Mouse (Mus musculus) left cerebral cortex, adult 9 months (tissue): Measurements from ENCODE around the gene 1700049E17Rik2.
"Not testable (repeated sequence)": the region's sequence is repeated elsewhere in the genome, so short reads cannot be mapped to it uniquely, and the experiment has no call there.

Experiments
- DNase-seq, 2 experiments: peaks; one replicate each; pipeline ENCODE4 v3.0.0; 2022; ENCODE audit warnings: low spot score in 2 of 2

The 1700049E17Rik2 gene

GRCm38 (mm10) chr14:41572911-41573310, at the start of gene 1700049E17Rik2:
Gene 1700049E17Rik2, plus strand, starts transcription at chr14:41573211.
- DNase-seq: not testable (repeated sequence)

- DNase-seq: not testable (repeated sequence)
These were observed 48.3 kb upstream of the 1700049E17Rik2 start for GRCm38 (mm10) chr14:41524695-41525094.

GRCm38 (mm10) chr14:41555483-41555882, 17.5 kb upstream of the 1700049E17Rik2 start, which contains the start of gene Gm7970:
Gene Gm7970, minus strand, starts transcription at chr14:41555583.
- not testable (repeated sequence) for DNase-seq

GRCm38 (mm10) chr14:41586346-41586745, 13.3 kb downstream of the 1700049E17Rik2 start:
- not testable (repeated sequence) for DNase-seq

GRCm38 (mm10) chr14:41600935-41601334, 27.9 kb downstream of the 1700049E17Rik2 start:
- not testable (repeated sequence) for DNase-seq

- not testable (repeated sequence) for DNase-seq
These were observed 37.7 kb downstream of the 1700049E17Rik2 start for GRCm38 (mm10) chr14:41610690-41611089.

- DNase-seq: peak in 1 of 2 experiments; percentile 2
These were observed 49.5 kb downstream of the 1700049E17Rik2 start for GRCm38 (mm10) chr14:41622535-41622934.

GRCm38 (mm10) chr14:41624512-41624911, 51.5 kb downstream of the 1700049E17Rik2 start, which contains the start of gene Gm3072:
Gene Gm3072, minus strand, starts transcription at chr14:41624612.
- DNase-seq: not testable (repeated sequence)

- not testable (repeated sequence) for DNase-seq
These were observed 57.1 kb downstream of the 1700049E17Rik2 start for GRCm38 (mm10) chr14:41630144-41630543.
